ENCODE assay signal across 14 mouse cellular contexts in the genomic region with DNA sequence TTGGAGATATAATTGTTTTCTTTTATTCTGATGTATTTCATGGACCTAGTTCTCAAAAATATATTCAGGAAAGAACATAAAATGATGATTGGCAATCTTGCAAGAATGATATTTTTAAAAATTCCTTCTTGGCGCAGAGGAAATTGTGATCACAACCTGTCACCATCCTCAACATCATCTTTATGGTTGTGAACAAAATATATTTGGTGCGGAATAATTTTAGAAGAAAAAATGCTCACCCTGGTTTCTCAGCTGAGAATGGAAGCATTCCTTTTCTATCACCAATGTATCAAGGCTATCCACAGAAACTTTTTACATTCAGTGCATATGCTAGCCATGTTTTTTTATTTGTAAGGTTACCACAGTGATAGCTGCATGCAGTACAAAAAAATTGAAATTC.
"Had no signal": no experiment of that assay in that cellular context is flagged by ENCODE, and none has a peak within 500 bp of the region (broad histone marks: within the 10 kb centered on the region; RNA-seq: fewer than 3 reads in every experiment).

No protein-coding gene starts in this region.

- ATAC-seq: liver, postnatal 0 days; lung, postnatal 0 days; midbrain, embryonic 13.5 days; midbrain, embryonic 15.5 days had no signal

- DNase-seq: liver, postnatal 0 days; lung, adult 2 months; lung, postnatal 14 days; lung, postnatal 36 days; retina, postnatal 1 day; right cerebral cortex, postnatal 25 days; right cerebral cortex, postnatal 4 days; spleen, adult 18-20 months; thymus, adult 2 months; thymus, postnatal 25 days; thymus, postnatal 4 days had no signal
